In the genomic region with DNA sequence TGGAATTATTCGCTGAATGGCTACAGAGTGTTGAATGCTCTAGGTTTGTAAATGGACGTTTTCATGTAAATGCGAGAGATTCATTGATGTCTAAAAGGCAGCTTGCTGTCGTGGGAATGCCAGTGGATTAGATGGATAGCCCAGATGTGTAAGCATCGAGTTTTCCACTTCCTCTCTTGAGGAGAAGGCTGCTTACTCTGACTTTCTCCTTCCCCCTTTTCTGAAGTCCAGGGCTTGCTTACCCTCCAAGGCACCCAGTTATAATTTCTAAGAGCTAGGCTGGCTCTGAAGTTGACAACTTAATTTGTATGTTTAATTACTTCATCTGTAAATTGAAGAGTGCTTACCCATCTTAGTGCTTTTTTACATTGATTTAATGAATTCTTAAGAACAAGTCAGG, we compare ENCODE assay signal across 8 mouse cellular contexts. TPM values are rescaled to one million over a fixed set of nuclear protein-coding genes. Genes with fewer than 3 reads are reported as not detected.
DNase-seq lines count a peak whose midpoint lies in the region; ATAC-seq and TF ChIP-seq lines count a peak whose summit lies in the region.

No protein-coding gene starts in this region.

- no peaks in the 10 kb centered on the region for H3K9me3 ChIP-seq in embryonic facial prominence, embryonic 11.5 days (replicated peaks; ENCODE audit: control insufficient read depth, low read length)
- no peaks in the 10 kb centered on the region for H3K9me3 ChIP-seq in intestine, embryonic 15.5 days
- no peaks in the 10 kb centered on the region for H3K9me3 ChIP-seq in neural tube, embryonic 14.5 days (ENCODE audit: control insufficient read depth, low read length)

- no peak for TF ChIP-seq POLR2A in liver, adult 2 months (IDR thresholded peaks at IDR 0.05; ENCODE audit: extremely low read depth, insufficient read depth, low read length)

- H3K4me3 ChIP-seq in liver, adult 2 months (ENCODE audit: insufficient read depth, low read depth, low read length), result peak overlapping the region; percentile 77
- peak overlapping the region; percentile 80 for H3K4me3 ChIP-seq in embryonic facial prominence, embryonic 11.5 days (ENCODE audit: low read depth, low read length)
- H3K4me3 ChIP-seq in intestine, embryonic 15.5 days (replicated peaks), result peak overlapping the region; percentile 88
- H3K4me3 ChIP-seq in neural tube, embryonic 14.5 days (ENCODE audit: low read depth, low read length), result peak overlapping the region; percentile 78

- peaks cover 3% of the 10 kb centered on the region; the same call in 1 of the 2 replicates for H3K4me1 ChIP-seq in liver, adult 2 months (ENCODE audit: control insufficient read depth, insufficient read depth, low read length)
- no peaks in the 10 kb centered on the region for H3K4me1 ChIP-seq in embryonic facial prominence, embryonic 11.5 days (ENCODE audit: control insufficient read depth, insufficient read depth, low read length)
- 0 out of 2 replicates have a peak, but pooled peaks cover 3% of the 10 kb centered on the region for H3K4me1 ChIP-seq in intestine, embryonic 15.5 days (replicated peaks)
- peaks cover 10% of the 10 kb centered on the region; the same call in 1 of the 2 replicates for H3K4me1 ChIP-seq in neural tube, embryonic 14.5 days (ENCODE audit: control insufficient read depth, insufficient read depth, low read length)

- peak overlapping the region; percentile 57; the same call in 1 of the 2 replicates for H3K9ac ChIP-seq in liver, adult 2 months (ENCODE audit: low read depth, low read length)
- no peak overlapping the region for H3K9ac ChIP-seq in embryonic facial prominence, embryonic 11.5 days (replicated peaks; ENCODE audit: low read length)
- no peak overlapping the region for H3K9ac ChIP-seq in intestine, embryonic 15.5 days
- H3K9ac ChIP-seq in neural tube, embryonic 14.5 days (replicated peaks; ENCODE audit: low read depth, low read length), result peak overlapping the region; percentile 95

- DNase-seq in liver, adult 2 months (ENCODE audit: extremely low read depth, low read depth, low spot score), result no peak
- no peak for DNase-seq in liver
- DNase-seq in embryonic facial prominence, embryonic 11.5 days (ENCODE audit: low spot score), result peak; percentile 2
- no peak for DNase-seq in layer of hippocampus, adult 9-10 months (ENCODE audit: low spot score)
- DNase-seq in adrenal gland, adult 2 months, result no peak

- no peak overlapping the region; the same call in 1 of the 2 replicates for H3K27ac ChIP-seq in liver, adult 2 months (replicated peaks; ENCODE audit: insufficient read depth, low read depth, low read length)
- no peak overlapping the region for H3K27ac ChIP-seq in embryonic facial prominence, embryonic 11.5 days (replicated peaks; ENCODE audit: low read depth, low read length)
- no peak overlapping the region for H3K27ac ChIP-seq in intestine, embryonic 15.5 days
- no peak overlapping the region for H3K27ac ChIP-seq in neural tube, embryonic 14.5 days (ENCODE audit: low read depth, low read length)

- no peak for TF ChIP-seq CTCF in liver, adult 2 months (IDR thresholded peaks at IDR 0.05; ENCODE audit: low read depth, low read length)

- no peaks in the 10 kb centered on the region for H3K27me3 ChIP-seq in liver, adult 2 months (ENCODE audit: control insufficient read depth, insufficient read depth, low read length)
- no peaks in the 10 kb centered on the region for H3K27me3 ChIP-seq in embryonic facial prominence, embryonic 11.5 days (ENCODE audit: control insufficient read depth, insufficient read depth, low read length)
- H3K27me3 ChIP-seq in intestine, embryonic 15.5 days (replicated peaks), result no peaks in the 10 kb centered on the region
- no peaks in the 10 kb centered on the region for H3K27me3 ChIP-seq in neural tube, embryonic 14.5 days (ENCODE audit: control insufficient read depth, insufficient read depth, low read length)

- 17% methylated on average over 5 of the region's 5 CpGs for WGBS in liver, adult 2 months
- 35% methylated on average over 5 of the region's 5 CpGs for WGBS in embryonic facial prominence, embryonic 11.5 days
- WGBS in intestine, embryonic 15.5 days, result 18% methylated on average over 5 of the region's 5 CpGs
- WGBS in neural tube, embryonic 14.5 days, result 18% methylated on average over 5 of the region's 5 CpGs

- peak overlapping the region; percentile 61 for H3K4me2 ChIP-seq in embryonic facial prominence, embryonic 11.5 days (ENCODE audit: low read depth, low read length)
- H3K4me2 ChIP-seq in intestine, embryonic 15.5 days (replicated peaks), result peak overlapping the region; percentile 66
- peak overlapping the region; percentile 78 for H3K4me2 ChIP-seq in neural tube, embryonic 14.5 days (ENCODE audit: low read depth, low read length)

- ATAC-seq in embryonic facial prominence, embryonic 11.5 days (replicated peaks; ENCODE audit: insufficient number of reproducible peaks, low FRiP score, low TSS enrichment, low read depth), result no peak
- no peak for ATAC-seq in intestine, embryonic 15.5 days
- no peak for ATAC-seq in neural tube, embryonic 14.5 days (ENCODE audit: low read depth)
- no peak for ATAC-seq in granulocyte monocyte progenitor cell, adult 5-6 weeks (replicated peaks; ENCODE audit: poor library complexity, severe bottlenecking)

- no peaks in the 10 kb centered on the region for H3K36me3 ChIP-seq in liver, adult 2 months (ENCODE audit: control insufficient read depth, insufficient read depth, low read length)
- H3K36me3 ChIP-seq in embryonic facial prominence, embryonic 11.5 days (replicated peaks; ENCODE audit: control insufficient read depth, insufficient read depth, low read depth, low read length), result no peaks in the 10 kb centered on the region
- H3K36me3 ChIP-seq in intestine, embryonic 15.5 days, result no peaks in the 10 kb centered on the region
- no peaks in the 10 kb centered on the region for H3K36me3 ChIP-seq in neural tube, embryonic 14.5 days (ENCODE audit: control insufficient read depth, insufficient read depth, low read length)

- H3K79me2 ChIP-seq in liver, adult 2 months (ENCODE audit: control insufficient read depth, insufficient read depth, low read length), result peaks cover 15% of the 10 kb centered on the region; the same call in 1 of the 2 replicates

RNA-seq across cellular contexts. Expression of gene Azi2, which starts 1.3 kb away (rescaled TPM):
- total RNA-seq in liver, adult 2 months (2014; rRNA removed), result 47.0 and 50.9 TPM in 2 replicates
- 15.6 and 16.1 TPM in 2 replicates for polyA plus RNA-seq in liver, adult 2 months (2012; rRNA removed)
- polyA plus RNA-seq in embryonic facial prominence, embryonic 11.5 days (2014; fragmentation: Nextera tagmentation; extraction: Ambion mirVana), result 71.6 and 80.7 TPM in 2 replicates
- polyA plus RNA-seq in intestine, embryonic 15.5 days (2015; fragmentation: Nextera tagmentation; extraction: Ambion mirVana), result 80.8 and 81.3 TPM in 2 replicates
- 85.1 and 91.7 TPM in 2 replicates for polyA plus RNA-seq in neural tube, embryonic 14.5 days (2014; fragmentation: Nextera tagmentation; extraction: Ambion mirVana)
- total RNA-seq in adrenal gland, adult 2 months (2021), result 10 to 100 TPM; 68.6 to 76.7 TPM
- polyA plus RNA-seq in adrenal gland, adult 2 months (2012; rRNA removed), result 36.8 and 37.5 TPM in 2 replicates
- 42.7 and 59.1 TPM in 2 replicates for total RNA-seq in granulocyte monocyte progenitor cell, adult 5-6 weeks (2014; fragmentation: Nextera tagmentation)
- 52.3 and 56.7 TPM in 2 replicates for total RNA-seq in granulocyte monocyte progenitor cell, adult 5-6 weeks (2017)

Comparison
In these comparisons a context has a peak if more than half of its experiments do, and no peak if none do; other contexts are left out.
1. H3K9ac ChIP-seq: peak in liver, adult 2 months (single experiment) and neural tube, embryonic 14.5 days (single experiment); none in embryonic facial prominence, embryonic 11.5 days (single experiment) and intestine, embryonic 15.5 days (single experiment).
2. Peak in every context shown above with its lines, with median percentiles within 50 percentile points of each other: H3K4me3 ChIP-seq and H3K4me2 ChIP-seq.